In the genomic region with DNA sequence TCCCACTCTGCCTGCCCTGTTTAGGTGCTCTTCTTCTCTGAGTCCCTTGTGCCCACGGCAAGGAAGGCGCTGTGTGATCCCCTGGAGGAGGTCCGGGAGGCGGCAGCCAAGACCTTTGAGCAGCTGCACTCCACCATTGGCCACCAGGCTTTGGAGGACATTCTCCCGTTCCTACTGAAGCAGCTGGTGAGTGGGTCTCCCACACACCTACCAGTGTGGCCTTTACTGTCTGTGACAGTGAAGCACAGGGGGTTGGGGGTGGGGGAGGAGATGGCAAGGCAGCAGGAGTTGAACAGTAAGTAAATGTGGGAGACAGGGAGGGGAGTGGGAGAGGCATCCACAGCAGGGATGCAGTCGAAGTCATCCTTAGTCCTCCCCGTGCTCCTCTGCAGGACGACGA, we compare ENCODE assay signal across 23 mouse cellular contexts. TPM values are rescaled to one million over a fixed set of nuclear protein-coding genes. Genes with fewer than 3 reads are reported as not detected.
DNase-seq lines count a peak whose midpoint lies in the region; ATAC-seq and TF ChIP-seq lines count a peak whose summit lies in the region.
"Had no signal": no experiment of that assay in that cellular context is flagged by ENCODE, and none has a peak within 500 bp of the region (broad histone marks: within the 10 kb centered on the region; RNA-seq: fewer than 3 reads in every experiment).

No protein-coding gene starts in this region.

- no peak overlapping the region for H3K4me3 ChIP-seq in layer of hippocampus, adult 2 months
- H3K4me3 ChIP-seq: embryonic facial prominence, embryonic 10.5 days; embryonic facial prominence, embryonic 12.5 days; forebrain, embryonic 13.5 days; forebrain, embryonic 15.5 days had no signal

- peak; percentile 51; the same call in 1 of the 2 replicates for ATAC-seq in frontal cortex, adult (ENCODE audit: low TSS enrichment)
- ATAC-seq: activated CD4-positive, CD25-positive, alpha-beta regulatory T cell, adult 4 months; CD4-positive, CD25-positive, alpha-beta regulatory T cell, adult 4 months; forebrain, embryonic 13.5 days; forebrain, embryonic 15.5 days; Patski had no signal

- no peak for TF ChIP-seq CTCF in layer of hippocampus, adult 2 months (conservative IDR thresholded peaks at IDR 0.05)

- DNase-seq in frontal cortex, postnatal 14 days (ENCODE audit: low spot score in 2 of 2): no peak
- DNase-seq in layer of hippocampus, adult 2 months (ENCODE audit: low spot score in 2 of 2): no peak
- DNase-seq in layer of hippocampus, adult 8-10 months (ENCODE audit: low spot score in 2 of 2): no peak
- DNase-seq in right cerebral cortex, adult 2 months (ENCODE audit: low spot score in 2 of 2): peak; percentile 50 to 51
- DNase-seq in right cerebral cortex, postnatal 25 days: no peak
- DNase-seq in cerebellum, adult 8-10 months: no peak
- DNase-seq: adrenal gland, adult 8-10 months; adrenal gland, postnatal 14 days; adrenal gland, postnatal 36 days; B cell, adult 2 months; cerebellum, adult 11 months; cerebellum, adult 18-20 months; cerebellum, adult 9-10 months; cerebellum, postnatal 10 days; cerebellum, postnatal 25 days had no signal

- H3K27ac ChIP-seq in layer of hippocampus, adult 2 months: peak overlapping the region; percentile 28; the same call in 1 of the 2 replicates
- H3K27ac ChIP-seq: embryonic facial prominence, embryonic 10.5 days; embryonic facial prominence, embryonic 12.5 days; forebrain, embryonic 13.5 days; forebrain, embryonic 15.5 days had no signal

RNA-seq across cellular contexts. Expression of a gene that starts 18.4 kb away (rescaled TPM):
- 10 to 100 TPM; 85.6 to 98.6 TPM for total RNA-seq in layer of hippocampus, adult 2 months (2021)
- total RNA-seq in layer of hippocampus, adult 8-10 months (2022): 100 to 1,000 TPM in 1 of 4 experiments, 10 to 100 TPM in 3; 81.0 to 102 (median 87.9) TPM

RNA-seq across cellular contexts. Expression of a gene that starts 48.3 kb away (rescaled TPM):
- 10 to 100 TPM; 74.5 to 76.7 TPM for total RNA-seq in layer of hippocampus, adult 2 months (2021)
- 10 to 100 TPM; 72.7 to 85.7 (median 77.4) TPM for total RNA-seq in layer of hippocampus, adult 8-10 months (2022)

RNA-seq across cellular contexts. Expression of a gene that starts 54.1 kb away (rescaled TPM):
- total RNA-seq in layer of hippocampus, adult 2 months (2021): 100 to 1,000 TPM; 225 to 234 TPM
- 100 to 1,000 TPM; 188 to 289 (median 230) TPM for total RNA-seq in layer of hippocampus, adult 8-10 months (2022)

Comparison
In these comparisons a context has a peak if more than half of its experiments do, and no peak if none do; other contexts are left out.
1. DNase-seq: peak in right cerebral cortex, adult 2 months (2 of 2); none in frontal cortex, postnatal 14 days (0 of 2), layer of hippocampus, adult 2 months (0 of 2), layer of hippocampus, adult 8-10 months (0 of 2), right cerebral cortex, postnatal 25 days (single experiment) and cerebellum, adult 8-10 months (single experiment).